Mouse (Mus musculus): ENCODE data around the gene Clic3.

Gene Clic3

DNA sequence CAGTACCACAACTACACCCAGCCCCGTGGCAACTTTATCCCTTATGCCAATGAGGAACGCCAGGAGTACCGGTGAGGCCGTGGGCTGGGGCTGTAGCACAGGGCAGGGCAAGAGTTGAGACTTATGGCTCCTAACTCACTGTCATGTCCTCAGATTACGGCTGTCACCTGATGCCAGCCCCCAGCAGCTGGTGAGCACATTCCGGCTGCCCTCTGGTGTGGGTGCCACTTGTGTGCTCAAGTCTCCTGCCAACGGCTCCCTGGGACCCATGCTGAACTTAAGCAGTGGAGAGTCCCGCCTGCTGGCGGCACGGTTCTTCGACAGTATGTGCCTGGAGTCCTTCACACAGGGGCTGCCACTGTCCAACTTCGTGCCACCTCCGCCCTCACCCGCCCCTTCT is 14.0 kb upstream of the Clic3 start:
- no peak for DNase-seq (ENCODE audit: low spot score)

- DNase-seq (ENCODE audit: low spot score) = no peak
Measured at GRCm38 (mm10) chr2:25450853-25451647, 5.6 kb upstream of the Clic3 start.

DNA sequence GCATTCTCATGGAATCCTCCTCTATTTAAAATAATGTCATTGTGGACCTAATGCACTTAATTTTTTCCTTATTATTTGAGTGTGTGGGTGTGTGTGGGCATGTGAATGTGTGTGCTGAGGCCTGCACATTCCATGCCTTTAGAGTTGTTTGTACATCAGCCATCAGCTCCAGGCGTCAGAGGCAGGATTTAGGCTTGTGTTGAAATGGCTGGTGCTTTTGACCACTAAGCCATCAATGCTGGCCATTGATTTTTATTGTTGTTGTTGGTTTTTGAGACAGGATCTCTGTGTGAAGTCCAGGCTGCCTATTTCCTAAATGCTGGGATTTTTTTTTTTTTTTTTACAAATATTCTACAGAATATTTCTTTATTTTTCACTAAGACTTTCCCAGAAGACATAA is 3.7 kb upstream of the Clic3 start:
- no peak for DNase-seq (ENCODE audit: low spot score)

- DNase-seq (ENCODE audit: low spot score) = no peak
Measured at GRCm38 (mm10) chr2:25457022-25457896, 621 bp downstream of the Clic3 start.

GRCm38 (mm10) chr2:25458911-25459310 is 2.3 kb downstream of the Clic3 start:
- DNase-seq (ENCODE audit: low spot score) = no peak

GRCm38 (mm10) chr2:25460135-25460534 is 3.5 kb downstream of the Clic3 start:
- DNase-seq (ENCODE audit: low spot score) = no peak

DNA sequence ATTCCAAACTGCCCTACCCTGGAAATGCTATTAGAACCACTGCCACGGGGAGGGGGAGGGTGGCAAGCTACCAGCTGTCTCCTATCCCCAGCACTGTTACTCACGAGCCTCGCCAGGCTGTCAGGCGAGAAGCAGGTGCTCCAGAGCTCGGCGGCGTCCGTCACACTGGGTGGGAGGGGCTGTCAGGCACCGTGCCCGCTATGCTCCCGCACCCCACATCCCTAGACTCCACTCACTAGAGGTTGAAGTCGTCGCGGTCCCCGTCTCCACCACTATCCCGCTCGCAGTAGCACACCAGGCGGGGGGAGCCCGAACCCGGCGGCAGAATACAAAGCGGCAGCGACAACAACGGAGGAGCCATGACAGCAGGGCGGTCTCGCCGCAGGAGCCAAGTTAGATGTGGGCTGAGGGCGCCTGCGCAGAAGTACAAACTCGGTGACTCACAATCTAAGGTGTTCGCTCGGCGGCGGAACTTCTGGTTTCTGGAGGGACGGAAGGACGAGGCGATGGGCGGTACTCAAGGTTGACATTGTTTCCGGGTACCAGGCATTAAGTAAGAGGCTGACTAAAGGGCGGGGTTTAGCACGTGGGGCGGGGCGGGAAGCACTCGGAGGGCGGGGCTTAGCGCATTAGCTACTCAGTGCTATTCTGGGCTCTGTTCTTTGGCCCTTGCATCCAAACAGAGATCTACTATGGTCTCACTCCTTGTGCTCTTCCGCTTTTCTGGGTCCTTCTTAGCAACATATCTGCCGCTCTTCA is 4.1 kb downstream of the Clic3 start, which contains the start of gene Paxx:
TSS of gene Paxx (minus strand) at position 544 of the 759 bp plus-strand sequence.
- DNase-seq (ENCODE audit: low spot score) = peak; percentile 96

DNA sequence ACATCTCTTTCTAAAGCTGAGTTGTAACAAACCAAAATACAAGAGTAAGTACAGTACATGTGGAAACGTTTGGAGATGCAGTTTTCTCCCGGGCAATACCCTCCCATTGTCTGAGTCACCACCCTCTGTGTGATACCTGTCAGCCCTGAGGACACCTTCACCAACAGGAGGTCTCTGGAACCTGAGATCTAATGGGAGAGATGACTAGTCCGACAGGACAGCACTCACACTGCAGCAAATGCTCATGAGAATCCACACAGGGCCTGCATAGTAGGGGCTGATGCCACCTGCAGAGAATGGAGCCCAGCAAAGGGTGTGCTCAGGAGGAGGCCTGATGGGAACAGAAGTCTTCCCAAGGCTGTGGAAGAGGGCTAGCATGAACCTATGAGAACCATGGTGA is 4.8 kb downstream of the Clic3 start:
- no peak for DNase-seq (ENCODE audit: low spot score)

- DNase-seq (ENCODE audit: low spot score) = no peak
Measured at GRCm38 (mm10) chr2:25463630-25464029, 7.0 kb downstream of the Clic3 start.

GRCm38 (mm10) chr2:25465256-25465655 is 8.6 kb downstream of the Clic3 start:
- no peak for DNase-seq (ENCODE audit: low spot score)

DNA sequence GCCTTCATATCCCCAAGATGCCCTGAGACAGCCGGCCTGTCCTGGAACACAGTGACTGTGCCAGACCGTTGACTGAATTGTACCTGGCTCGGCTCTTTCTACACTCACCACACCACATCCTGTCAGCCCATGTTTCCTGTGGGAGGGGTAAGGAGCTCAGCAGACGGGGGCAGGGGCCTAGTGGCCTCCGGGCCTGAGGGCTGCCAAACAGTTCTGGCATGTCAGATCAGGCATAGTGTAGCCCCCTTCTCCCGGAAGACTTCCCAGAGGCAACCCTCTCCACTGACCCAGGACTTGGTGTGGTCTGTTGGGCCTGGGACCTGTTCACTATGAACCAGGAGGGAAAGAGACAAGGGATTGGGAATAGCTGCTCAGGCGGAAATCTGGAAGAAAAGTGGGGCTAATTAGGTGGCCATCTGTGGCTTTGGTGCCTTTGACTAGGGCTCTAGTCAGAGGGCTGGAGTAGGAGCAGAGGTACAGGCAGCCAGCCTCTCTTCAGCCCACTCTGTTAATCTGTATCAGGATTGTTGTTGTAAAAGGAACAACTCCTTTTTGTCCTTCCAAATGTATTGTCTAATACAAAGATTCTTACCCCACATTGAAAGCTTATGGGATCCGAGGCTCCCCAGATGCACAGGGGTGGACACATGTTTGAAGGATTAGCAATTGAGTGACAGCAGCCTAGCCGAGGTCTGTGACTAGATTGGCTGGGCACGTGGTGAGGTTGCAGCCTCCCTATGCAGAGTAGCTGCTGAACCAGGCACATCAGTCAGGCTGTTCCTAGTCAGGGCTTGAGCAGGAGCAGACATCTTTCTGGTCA is 9.4 kb downstream of the Clic3 start:
- DNase-seq (ENCODE audit: low spot score) = no peak

DNA sequence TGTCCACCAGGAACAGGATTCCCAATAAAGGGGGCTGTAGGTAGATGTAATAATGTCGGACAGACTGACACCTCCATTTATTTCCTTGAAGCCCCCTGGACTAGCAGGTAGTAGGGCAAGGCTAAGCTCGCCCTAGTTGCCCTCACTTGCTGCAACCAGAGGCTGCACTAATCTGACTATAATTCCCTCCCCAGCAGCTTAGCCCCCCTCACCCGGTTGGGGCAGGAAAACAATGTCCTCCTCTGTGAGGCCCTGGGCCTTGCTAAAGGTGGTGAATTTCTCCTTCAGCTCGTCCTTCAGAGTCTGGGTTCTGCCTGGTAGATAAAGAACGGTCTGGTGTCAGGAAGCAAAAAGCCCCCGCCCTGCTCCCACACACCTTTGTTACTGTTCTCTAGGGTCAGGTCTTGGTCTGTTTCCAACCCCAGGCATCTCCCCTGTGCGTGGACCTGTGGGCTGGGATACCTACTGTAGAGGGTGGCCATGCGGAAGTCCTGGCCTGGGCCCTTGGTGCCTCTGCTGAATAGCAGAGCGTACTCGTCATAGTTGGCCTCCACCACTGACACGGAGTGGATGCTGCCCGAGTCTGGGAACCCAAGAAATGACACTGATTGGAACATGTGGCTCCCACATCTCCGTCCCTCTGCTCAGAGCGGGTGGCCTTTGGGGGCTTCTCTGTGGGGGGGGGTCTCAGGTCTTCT is 11.1 kb downstream of the Clic3 start:
- no peak for DNase-seq (ENCODE audit: low spot score)

- DNase-seq (ENCODE audit: low spot score) = no peak
Measured at GRCm38 (mm10) chr2:25468962-25469915, 12.6 kb downstream of the Clic3 start.

DNA sequence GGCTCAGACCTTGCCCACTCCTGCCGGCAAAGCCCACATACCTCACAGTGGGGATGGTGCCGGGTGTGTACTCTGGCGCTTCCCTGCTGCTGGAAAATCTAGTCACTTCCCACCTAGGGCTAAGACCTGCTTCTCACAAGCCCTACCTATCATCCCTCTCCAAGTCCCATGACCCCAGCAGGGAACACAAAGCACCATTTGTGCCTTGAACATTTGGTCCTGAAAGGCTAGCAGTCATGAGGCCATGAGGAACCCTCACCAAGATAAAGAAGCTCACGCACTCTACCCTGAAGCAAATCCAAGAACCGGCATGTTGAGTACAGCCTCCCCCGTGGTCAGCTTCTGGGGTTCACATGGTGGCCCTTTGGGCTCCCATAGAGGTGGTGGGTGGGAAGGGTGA is 13.3 kb downstream of the Clic3 start, which contains the start of gene Ptgds:
TSS of gene Ptgds (minus strand) at position 78 of the 400 bp plus-strand sequence.
- no peak for DNase-seq (ENCODE audit: low spot score)

- DNase-seq (ENCODE audit: low spot score) = no peak
Measured at GRCm38 (mm10) chr2:25472550-25472949, 15.9 kb downstream of the Clic3 start.

DNA sequence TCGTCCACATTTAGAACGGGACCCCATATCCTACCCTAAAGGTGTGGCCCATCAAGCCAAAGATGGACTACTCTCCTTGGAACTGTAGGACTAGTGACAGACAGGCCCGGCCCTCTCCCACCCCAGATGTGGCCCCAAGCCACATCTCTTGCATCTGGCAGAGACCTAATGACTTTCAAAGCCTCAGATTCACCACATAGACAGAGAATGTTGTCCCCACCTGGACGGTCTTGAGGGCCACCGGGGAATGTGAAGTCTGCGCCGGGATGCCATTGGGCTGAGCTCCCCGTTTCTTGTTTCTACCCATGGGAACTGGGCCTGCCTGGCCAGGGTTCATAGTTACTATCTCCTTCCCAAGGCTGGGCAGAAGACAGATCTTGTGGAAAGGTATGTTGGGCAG is 20.9 kb downstream of the Clic3 start:
- no peak for DNase-seq (ENCODE audit: low spot score)

DNA sequence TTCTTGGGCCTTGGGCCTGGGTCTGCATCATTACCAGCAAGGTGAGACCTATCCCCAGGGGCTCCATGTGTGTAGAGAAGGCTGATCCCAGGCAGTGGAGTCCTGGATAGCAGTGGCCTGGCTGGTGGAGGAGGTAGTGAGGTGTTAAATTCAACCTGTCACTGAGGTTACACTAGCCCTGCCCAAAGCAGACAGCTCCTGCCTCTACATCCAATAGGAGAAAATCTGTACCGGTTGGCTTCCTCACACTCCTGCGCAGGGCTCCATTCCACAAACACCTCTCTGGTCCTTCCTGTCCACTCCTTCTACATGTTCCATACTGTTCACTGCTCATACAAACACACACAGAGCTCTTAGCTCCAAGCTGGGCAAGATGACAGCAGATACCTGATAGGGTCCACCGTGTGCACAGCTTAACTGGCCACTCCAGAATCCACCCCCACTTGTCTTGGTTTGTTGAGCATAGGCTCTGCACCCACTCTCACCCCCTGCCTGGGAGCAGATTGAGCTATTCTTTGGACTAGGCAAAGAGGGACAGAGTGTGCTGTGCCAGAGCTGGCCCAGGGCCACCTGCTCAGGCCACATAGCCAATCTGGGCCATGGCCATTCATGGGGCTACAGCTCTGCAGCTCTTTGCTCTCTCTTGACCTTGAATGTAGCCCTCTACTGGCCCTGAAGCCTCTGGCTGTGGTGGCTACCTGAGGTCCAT is 21.5 kb downstream of the Clic3 start:
- no peak for DNase-seq (ENCODE audit: low spot score)

- no peak for DNase-seq (ENCODE audit: low spot score)
Measured at GRCm38 (mm10) chr2:25479551-25480311, 23.1 kb downstream of the Clic3 start.
